Mouse (Mus musculus) liver, embryonic 11.5 days (tissue): ENCODE data around the gene Dtd2. TPM values are rescaled to one million over a fixed set of nuclear protein-coding genes. Genes with fewer than 3 reads are reported as not detected.

ENCODE experiments used
- ATAC-seq: fragments of 200-750 bp; cut with Nextera tagmentation; replicated peaks from 2 replicates; pipeline ENCODE4 v1.8.0; 2017; ENCODE audit warnings: moderate number of reproducible peaks, mild to moderate bottlenecking, moderate TSS enrichment, moderate library complexity; ENCODE audit not compliant: low FRiP score
- DNase-seq: peaks from one replicate; pipeline ENCODE4 v3.0.0-alpha.2; 2017; ENCODE audit warnings: low spot score
- H3K27ac ChIP-seq: fragments of 300-500 bp; sonication (generic); 2 replicates; pipeline ENCODE4 v1.5.1; 2014; ENCODE audit warnings: mild to moderate bottlenecking, low read depth, low read length, control low read depth
- H3K27me3 ChIP-seq: fragments of 300-500 bp; sonication (generic); replicated peaks from 2 replicates; pipeline ENCODE4 v1.6.1; 2014; ENCODE audit warnings: low read length, mixed read lengths; ENCODE audit not compliant: control insufficient read depth, insufficient read depth
- H3K36me3 ChIP-seq: fragments of 300-500 bp; sonication (generic); 2 replicates; pipeline ENCODE4 v1.6.1; 2014; ENCODE audit warnings: mild to moderate bottlenecking, low read length, moderate library complexity, mixed read lengths; ENCODE audit not compliant: control insufficient read depth, insufficient read depth
- H3K4me1 ChIP-seq: fragments of 300-500 bp; sonication (generic); replicated peaks from 2 replicates; pipeline ENCODE4 v1.6.1; 2014; ENCODE audit warnings: low read length, mixed read lengths; ENCODE audit not compliant: control insufficient read depth, insufficient read depth
- H3K4me2 ChIP-seq: fragments of 300-500 bp; sonication (generic); 2 replicates; pipeline ENCODE4 v1.6.1; 2014; ENCODE audit warnings: mild to moderate bottlenecking, control low read depth, moderate library complexity
- H3K4me3 ChIP-seq: fragments of 300-500 bp; sonication (generic); 2 replicates; pipeline ENCODE4 v1.5.1; 2014; ENCODE audit warnings: low read depth, low read length, control low read depth
- H3K9ac ChIP-seq: fragments of 300-500 bp; sonication (generic); 2 replicates; pipeline ENCODE4 v1.6.1; 2014; ENCODE audit warnings: low read depth, low read length, control low read depth
- H3K9me3 ChIP-seq: fragments of 300-500 bp; sonication (generic); 2 replicates; pipeline ENCODE4 v1.6.1; 2016; ENCODE audit warnings: low read length, inconsistent platforms, mixed read lengths; ENCODE audit not compliant: control insufficient read depth
- WGBS: fragments of 180-500 bp; shearing (Covaris S2); extraction: QIAGEN DNeasy Blood & Tissue Kit; methylation state at CpG from one replicate; pipeline ENCODE4 v1.1.7; 2014; 5-methylcytosine and 5-hydroxymethylcytosine counted together
- polyA plus RNA-seq: library from polyadenylated mRNA; unstranded; fragments of >200 nt; fragmentation: Nextera tagmentation; extraction: Ambion mirVana; gene quantifications from 2 replicates; pipeline ENCODE4 v1.2.1, GENCODE M21; 2014

The Dtd2 gene
- polyA plus RNA-seq, 1 experiment from 2014 or later: 31.0 TPM

GRCm38 (mm10) chr12:51972269-51973065 lies 33.8 kb downstream of the Dtd2 start:
- Histone ChIP-seq H3K4me3 (no peak overlapping the region), H3K4me2 (no peak overlapping the region), H3K27me3 (no peaks in the 10 kb centered on the region), H3K36me3 (no peaks in the 10 kb centered on the region), H3K4me1 (peaks cover 9% of the 10 kb centered on the region; the same call in 1 of the 2 replicates), H3K9ac (no peak overlapping the region), H3K27ac (no peak overlapping the region), H3K9me3 (no peaks in the 10 kb centered on the region; the same call in 1 of the 2 replicates)
- ATAC-seq (no peak), DNase-seq (no peak)
- WGBS: 93% methylated on average over 5 of the region's 5 CpGs

DNA sequence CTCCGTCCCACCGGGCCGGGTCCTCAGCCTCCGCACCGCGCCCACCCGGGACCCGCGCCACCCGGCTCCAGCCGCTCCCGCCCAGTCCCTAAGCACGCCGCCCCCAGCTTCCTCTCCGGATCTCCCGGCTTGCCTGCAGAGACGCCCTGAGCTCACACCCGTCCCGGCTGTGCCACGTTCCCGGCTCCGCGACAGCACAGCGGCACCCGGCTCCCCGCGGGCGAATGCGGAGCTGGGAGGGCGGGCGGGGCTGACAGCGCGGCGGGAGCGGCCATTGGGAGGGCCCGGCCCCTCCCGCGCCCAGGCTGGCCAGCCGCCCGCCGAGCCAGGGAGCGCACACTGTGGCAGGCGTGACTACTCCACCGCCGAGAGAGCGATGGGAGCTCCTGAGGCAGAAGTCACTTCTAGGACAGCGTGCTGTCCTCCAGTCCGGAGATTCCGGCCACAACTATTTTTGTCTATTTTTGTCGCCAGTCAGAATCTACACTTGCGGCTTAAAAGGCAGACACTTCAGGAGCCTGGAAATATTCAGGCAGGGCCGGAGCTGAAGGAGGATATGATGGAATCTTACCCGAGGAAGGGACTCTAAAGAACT lies 35.1 kb downstream of the Dtd2 start, which contains the start of gene Heatr5a:
Heatr5a (minus strand) TSS at position 252 of the 595 bp plus-strand sequence.
- Histone ChIP-seq H3K9ac (peak within 1 kb of the TSS; percentile 97), H3K36me3 (no peaks in the 10 kb centered on the region)

GRCm38 (mm10) chr12:51970352-51971069 lies 35.8 kb downstream of the Dtd2 start:
- Histone ChIP-seq H3K9me3 (no peaks in the 10 kb centered on the region; the same call in 1 of the 2 replicates), H3K27ac (peak overlapping the region; percentile 95), H3K9ac (peak overlapping the region; percentile 97), H3K4me2 (peak overlapping the region; percentile 60), H3K4me1 (peaks cover 9% of the 10 kb centered on the region; the same call in 1 of the 2 replicates), H3K4me3 (peak overlapping the region; percentile 99), H3K27me3 (no peaks in the 10 kb centered on the region), H3K36me3 (no peaks in the 10 kb centered on the region)
- under 1% methylated on average over 35 of the region's 35 CpGs for WGBS
- peak; percentile 66 for ATAC-seq
- DNase-seq: no peak

More for the DNA sequence above, 35.1 kb downstream of the Dtd2 start, which contains the start of gene Heatr5a:
- no peaks in the 10 kb centered on the region for H3K27me3 ChIP-seq
- H3K9me3 ChIP-seq: no peaks in the 10 kb centered on the region; the same call in 1 of the 2 replicates
- under 1% methylated on average over 53 of the region's 53 CpGs for WGBS
- DNase-seq (peak; percentile 88), ATAC-seq (peak; percentile 96)
- peaks cover 9% of the 10 kb centered on the region; the same call in 1 of the 2 replicates for H3K4me1 ChIP-seq
- peak within 1 kb of the TSS; percentile 99 for H3K4me3 ChIP-seq
- H3K4me2 ChIP-seq: peak within 1 kb of the TSS; percentile 69
- H3K27ac ChIP-seq: peak within 1 kb of the TSS; percentile 95

GRCm38 (mm10) chr12:51969876-51970275 lies 36.4 kb downstream of the Dtd2 start:
- H3K4me2 ChIP-seq: peak overlapping the region; percentile 60
- H3K9me3 ChIP-seq: no peaks in the 10 kb centered on the region; the same call in 1 of the 2 replicates
- WGBS: 4% methylated on average over 7 of the region's 7 CpGs
- ATAC-seq (0 out of 2 replicates have a peak, but pooled peaks have one; percentile 13), DNase-seq (no peak)
- H3K9ac ChIP-seq: peak overlapping the region; percentile 97
- H3K27ac ChIP-seq: no peak overlapping the region
- H3K4me1 ChIP-seq: peaks cover 9% of the 10 kb centered on the region; the same call in 1 of the 2 replicates
- H3K36me3 ChIP-seq: no peaks in the 10 kb centered on the region
- peak overlapping the region; percentile 99 for H3K4me3 ChIP-seq
- no peaks in the 10 kb centered on the region for H3K27me3 ChIP-seq

DNA sequence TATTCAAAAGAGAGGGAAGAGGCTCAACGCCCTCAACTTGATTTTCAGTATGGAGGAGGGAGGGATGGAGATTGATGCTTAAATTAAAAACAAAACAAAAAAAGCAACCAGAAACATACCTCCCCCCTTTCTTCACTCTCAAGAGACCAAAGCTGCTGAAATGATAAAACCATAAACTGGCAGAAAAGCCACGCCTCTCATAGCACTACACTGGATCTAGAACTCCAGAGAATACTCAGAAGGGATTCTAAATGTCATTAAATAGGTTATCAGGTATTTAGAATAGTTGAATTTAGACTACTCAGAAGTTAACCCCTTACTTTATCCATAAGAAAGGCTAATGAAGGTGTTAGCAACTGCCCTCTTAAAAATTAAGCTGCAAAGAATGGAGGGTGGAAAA lies 37.2 kb downstream of the Dtd2 start:
- ATAC-seq (no peak), DNase-seq (no peak)
- Histone ChIP-seq H3K27ac (no peak overlapping the region), H3K36me3 (no peaks in the 10 kb centered on the region), H3K9ac (no peak overlapping the region; the same call in 1 of the 2 replicates), H3K27me3 (no peaks in the 10 kb centered on the region), H3K9me3 (no peaks in the 10 kb centered on the region; the same call in 1 of the 2 replicates), H3K4me2 (peak overlapping the region; percentile 60), H3K4me3 (no peak overlapping the region), H3K4me1 (peaks cover 9% of the 10 kb centered on the region; the same call in 1 of the 2 replicates)
- WGBS: 75% methylated on average over 2 of the region's 2 CpGs

GRCm38 (mm10) chr12:51967915-51968595 lies 38.2 kb downstream of the Dtd2 start:
- H3K4me3 ChIP-seq: no peak overlapping the region
- H3K27ac ChIP-seq: no peak overlapping the region
- H3K36me3 ChIP-seq: no peaks in the 10 kb centered on the region
- H3K9me3 ChIP-seq: no peaks in the 10 kb centered on the region
- no peak overlapping the region for H3K4me2 ChIP-seq
- 77% methylated on average over 9 of the region's 9 CpGs for WGBS
- ATAC-seq (no peak), DNase-seq (no peak)
- no peak overlapping the region for H3K9ac ChIP-seq
- peaks cover 9% of the 10 kb centered on the region; the same call in 1 of the 2 replicates for H3K4me1 ChIP-seq
- H3K27me3 ChIP-seq: no peaks in the 10 kb centered on the region

DNA sequence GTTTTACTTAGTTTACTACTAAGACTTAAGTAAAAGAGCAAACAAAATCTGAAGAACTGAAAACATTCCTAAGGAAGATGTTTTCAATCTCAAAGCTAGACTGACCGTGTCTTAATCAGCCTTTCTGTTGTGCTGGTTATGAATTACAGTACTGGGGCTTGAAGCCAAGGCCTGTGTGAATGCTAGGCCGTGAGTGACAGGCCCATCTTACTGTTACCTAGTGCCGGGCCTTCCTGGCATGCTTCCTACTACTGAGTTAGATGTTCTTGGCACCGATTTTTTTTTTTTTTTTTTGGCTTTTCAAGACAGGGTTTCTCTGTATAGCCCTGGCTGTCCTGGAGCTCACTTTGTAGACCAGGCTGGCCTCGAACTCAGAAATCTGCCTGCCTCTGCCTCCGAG lies 48.7 kb downstream of the Dtd2 start:
- no peak overlapping the region for H3K27ac ChIP-seq
- peaks cover 16% of the 10 kb centered on the region for H3K36me3 ChIP-seq
- H3K4me2 ChIP-seq: no peak overlapping the region
- 89% methylated on average over 6 of the region's 6 CpGs for WGBS
- H3K4me1 ChIP-seq: no peaks in the 10 kb centered on the region
- no peak for DNase-seq
- no peak overlapping the region for H3K9ac ChIP-seq
- no peak for ATAC-seq
- H3K27me3 ChIP-seq: no peaks in the 10 kb centered on the region
- H3K9me3 ChIP-seq: no peaks in the 10 kb centered on the region
- H3K4me3 ChIP-seq: no peak overlapping the region

DNA sequence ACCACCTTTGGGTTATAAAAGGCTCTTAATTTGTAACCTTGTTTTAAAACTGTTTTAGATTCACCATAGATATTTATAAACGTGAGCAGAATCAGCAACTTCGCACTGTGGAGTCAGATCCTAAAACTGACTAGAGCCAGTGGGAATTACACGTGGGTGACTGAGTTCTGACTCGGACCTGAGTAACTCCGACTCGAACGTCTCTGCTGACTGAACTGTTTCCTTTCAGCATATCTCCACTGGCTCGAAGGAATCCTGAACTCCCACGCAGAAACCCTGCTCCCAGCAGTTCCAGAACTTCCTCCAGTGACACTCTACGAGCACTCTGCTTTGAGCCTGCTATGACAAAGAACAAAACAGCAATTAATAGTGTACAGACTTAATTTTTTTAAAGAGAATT lies 54.0 kb downstream of the Dtd2 start:
- ATAC-seq: no peak
- Histone ChIP-seq H3K27ac (no peak overlapping the region), H3K4me3 (no peak overlapping the region)

More for the DNA sequence above, 54.0 kb downstream of the Dtd2 start:
- no peak for DNase-seq
- H3K9me3 ChIP-seq: no peaks in the 10 kb centered on the region
- H3K4me2 ChIP-seq: no peak overlapping the region
- H3K4me1 ChIP-seq: no peaks in the 10 kb centered on the region
- H3K36me3 ChIP-seq: peaks cover 41% of the 10 kb centered on the region
- H3K9ac ChIP-seq: no peak overlapping the region
- 84% methylated on average over 10 of the region's 10 CpGs for WGBS
- H3K27me3 ChIP-seq: no peaks in the 10 kb centered on the region
